Mouse (Mus musculus) kidney, adult 8-10 months (tissue): ENCODE measurements around the gene Ddx55.
"Not testable (repeated sequence)": the region's sequence is repeated elsewhere in the genome, so short reads cannot be mapped to it uniquely, and the experiment has no call there.

ENCODE experiments used
- DNase-seq, 2 experiments: peaks; one replicate each; pipeline ENCODE4 v3.0.0; 2022

The Ddx55 gene

GRCm38 (mm10) chr5:124539905-124540304 lies 12.8 kb upstream of the Ddx55 start:
- no peak for DNase-seq

DNA sequence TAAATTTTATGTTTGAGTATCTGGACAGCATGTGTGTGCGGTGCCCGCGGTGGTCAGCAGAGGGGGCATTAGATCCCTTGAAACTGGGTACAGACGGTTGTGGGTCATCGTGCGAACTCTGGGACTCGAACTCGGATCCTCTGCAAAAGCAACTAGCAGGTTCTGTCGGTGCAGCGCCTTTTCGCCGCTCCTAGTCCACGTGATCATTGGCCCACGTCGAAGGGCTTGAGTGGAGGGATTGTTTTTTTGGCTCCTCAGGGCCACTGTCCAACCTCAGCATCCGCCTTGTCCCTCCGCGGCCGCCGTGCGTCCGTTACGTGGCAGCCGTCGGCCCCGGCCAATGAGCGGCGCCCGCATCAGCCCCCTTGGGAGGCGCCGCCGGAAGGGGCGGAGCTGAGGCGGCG lies 12.3 kb upstream of the Ddx55 start, which contains the start of gene Tmed2:
TSS of gene Tmed2 (plus strand) at position 313 of the 404 bp plus-strand sequence.
- peak; percentile 97 for DNase-seq

GRCm38 (mm10) chr5:124540905-124541601 lies 11.6 kb upstream of the Ddx55 start:
- DNase-seq, result peak; percentile 73 to 75

- DNase-seq, result no peak
Measured at GRCm38 (mm10) chr5:124541602-124541973, 11.1 kb upstream of the Ddx55 start.

DNA sequence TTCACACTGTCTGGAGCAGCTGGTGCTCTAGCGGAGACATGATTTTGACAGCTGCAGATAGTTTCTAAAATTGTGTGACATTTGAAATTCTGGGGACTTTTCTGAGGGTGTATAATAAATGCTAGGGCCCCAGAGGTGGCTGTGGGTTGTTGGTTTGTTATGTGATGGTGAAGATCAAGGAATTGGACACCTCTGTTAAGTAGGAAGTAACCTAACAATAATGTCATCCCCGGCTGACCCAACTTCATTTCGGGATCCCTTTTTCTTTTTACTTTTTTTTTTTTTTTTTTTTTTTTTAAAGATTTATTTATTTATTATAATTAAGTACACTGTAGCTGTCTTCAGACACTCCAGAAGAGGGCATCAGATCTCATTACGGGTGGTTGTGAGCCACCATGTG lies 1.9 kb upstream of the Ddx55 start:
- DNase-seq, result not testable (repeated sequence)

GRCm38 (mm10) chr5:124551349-124552093 lies 1.1 kb upstream of the Ddx55 start:
- not testable (repeated sequence) for DNase-seq

- no peak for DNase-seq
Measured at GRCm38 (mm10) chr5:124552094-124552472, 581 bp upstream of the Ddx55 start.

- no peak for DNase-seq
Measured at GRCm38 (mm10) chr5:124553607-124554006, 943 bp downstream of the Ddx55 start.

DNA sequence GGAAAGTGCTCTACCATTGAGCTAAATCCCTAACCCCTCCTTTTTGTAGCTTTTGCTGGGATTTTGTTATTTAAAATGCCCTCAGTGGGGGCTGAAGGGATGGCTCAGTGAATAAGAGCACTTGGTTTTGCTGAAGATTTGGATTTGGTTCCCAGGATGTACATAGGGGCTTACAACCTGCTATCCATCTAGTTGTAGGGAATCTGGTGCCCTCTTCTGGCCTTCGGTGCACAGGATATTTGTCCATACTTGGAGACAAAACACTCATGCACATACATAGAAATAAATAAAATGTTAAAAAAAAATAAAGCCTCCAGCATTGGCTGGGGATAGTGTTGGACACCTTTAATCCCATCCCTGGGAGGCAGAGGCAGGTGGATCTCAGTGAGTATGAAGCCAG lies 2.5 kb downstream of the Ddx55 start:
- DNase-seq, result peak in 1 of 2 experiments; percentile 27

- DNase-seq, result no peak
Measured at GRCm38 (mm10) chr5:124571068-124571467, 18.4 kb downstream of the Ddx55 start.

- no peak for DNase-seq
Measured at GRCm38 (mm10) chr5:124575467-124575866, 22.8 kb downstream of the Ddx55 start.

DNA sequence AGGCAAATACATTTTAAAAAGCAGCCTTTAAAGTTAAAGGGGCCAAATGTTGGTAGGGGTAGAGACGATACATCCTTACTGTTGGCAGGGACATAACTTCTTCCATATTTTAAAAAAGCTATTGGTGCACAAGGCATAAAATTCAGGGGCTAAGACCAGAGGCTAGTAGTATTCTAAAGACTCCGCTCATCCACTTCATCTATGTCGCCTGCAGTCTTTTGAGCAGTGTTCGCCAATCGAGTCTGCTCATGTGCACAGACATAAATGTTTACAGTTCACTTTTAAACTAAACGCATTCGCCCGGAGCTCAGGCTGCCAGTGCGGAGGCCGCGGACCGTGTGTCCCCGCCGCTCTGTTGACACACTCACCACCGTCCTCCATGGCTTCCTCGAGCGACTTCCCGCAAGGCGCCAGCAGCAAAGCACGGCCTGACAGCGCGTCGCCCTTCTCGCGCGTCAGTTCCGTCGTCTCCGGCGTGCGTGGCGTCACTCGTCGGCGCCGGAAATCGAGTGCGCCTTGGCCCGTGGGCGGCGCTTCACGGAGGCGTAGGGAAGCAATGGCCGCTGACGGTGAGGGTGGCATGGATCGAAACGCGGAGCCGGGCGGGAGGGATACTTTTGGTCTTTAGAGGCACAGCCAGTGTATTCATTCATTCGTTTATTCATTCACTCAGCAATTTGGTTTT lies 26.1 kb downstream of the Ddx55 start, which contains the start of the genes Eif2b1 and Gtf2h3:
TSS of gene Eif2b1 (minus strand) at position 499 of the 685 bp plus-strand sequence.
TSS of gene Gtf2h3 (plus strand) at position 508 of the 685 bp plus-strand sequence.
- DNase-seq, result peak; percentile 85 to 91

DNA sequence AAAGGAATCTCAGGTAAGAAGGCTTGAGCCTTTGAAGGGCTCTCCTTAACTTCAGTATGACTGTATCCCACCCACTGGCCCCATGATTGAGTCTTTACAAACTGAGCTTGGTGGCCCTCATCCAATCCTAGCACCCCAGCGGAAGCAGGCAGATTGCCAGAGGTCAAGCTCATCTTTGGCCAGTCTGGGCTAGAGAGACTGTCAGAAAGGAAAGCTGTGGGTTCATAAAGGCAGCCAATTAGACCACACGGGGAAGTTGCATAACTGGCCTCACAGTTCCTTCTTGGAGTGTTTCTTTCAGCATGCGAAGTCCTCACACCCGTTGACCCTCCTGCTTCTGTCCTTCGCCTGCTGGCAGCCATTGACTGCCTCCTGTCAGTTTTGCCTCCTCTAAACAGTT lies 29.9 kb downstream of the Ddx55 start:
- DNase-seq, result peak in 1 of 2 experiments; percentile 8

DNA sequence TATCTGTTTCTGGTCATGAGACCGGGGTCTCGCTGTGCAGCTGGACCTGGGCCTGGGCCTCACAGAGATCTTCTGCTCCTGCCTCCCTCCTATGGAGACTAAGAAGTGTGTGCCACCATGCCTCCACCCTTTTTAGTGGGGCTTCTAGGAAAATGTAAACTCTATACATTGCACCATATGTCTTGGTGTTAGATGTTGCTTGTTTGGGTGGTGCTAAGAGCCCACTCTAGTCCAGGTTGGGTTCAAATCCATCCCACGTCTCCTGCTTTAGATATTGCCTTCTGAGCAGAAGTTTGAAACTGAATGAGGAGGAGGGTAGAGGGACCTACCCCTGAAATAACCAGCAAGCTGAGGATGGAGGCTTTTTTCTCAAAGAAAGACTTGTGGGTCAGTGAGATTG lies 40.1 kb downstream of the Ddx55 start:
- no peak for DNase-seq

DNA sequence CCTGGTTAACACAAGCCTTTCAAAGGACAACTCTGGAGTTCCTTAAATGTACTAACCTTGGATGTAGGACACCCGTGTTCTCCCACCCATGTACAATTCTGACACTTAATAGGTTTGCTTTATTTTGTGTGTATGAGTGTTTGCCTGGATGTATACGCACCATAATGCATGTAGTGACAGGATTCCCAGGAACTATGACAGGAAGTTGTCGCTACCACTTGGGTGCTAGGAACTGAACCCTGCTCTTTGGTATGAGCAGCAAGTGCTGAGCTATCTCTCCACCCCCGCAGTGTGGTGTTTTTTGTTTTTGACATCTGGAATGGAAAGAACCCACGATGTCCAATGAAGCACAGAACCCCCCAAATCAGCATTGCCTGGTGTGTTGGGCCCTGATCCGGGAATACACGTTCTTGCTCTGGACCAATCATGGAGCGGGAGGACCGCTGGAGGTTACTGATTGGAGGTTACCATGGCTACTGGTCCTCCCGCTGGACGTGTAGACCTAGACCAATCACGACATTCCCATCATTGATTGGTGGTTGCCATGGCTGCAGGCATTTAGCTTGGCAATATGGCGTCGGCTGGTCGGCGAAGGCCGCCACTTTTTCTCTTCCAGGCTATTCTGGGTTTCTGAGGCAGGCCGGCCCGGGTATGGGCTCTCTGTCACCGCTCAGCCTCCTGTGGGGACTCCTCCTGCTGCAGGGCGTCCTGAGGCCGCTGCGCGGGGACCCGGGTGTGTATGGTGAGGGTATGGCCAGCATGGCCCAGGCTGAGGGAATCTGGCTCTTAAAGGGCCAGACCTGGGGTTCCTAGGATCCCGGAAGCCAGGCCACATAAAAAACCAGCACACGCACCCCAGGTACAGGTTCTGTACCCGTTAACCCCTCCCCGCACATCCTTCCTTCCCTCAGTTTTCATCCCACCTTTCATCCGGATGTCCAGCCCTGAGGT lies 45.8 kb downstream of the Ddx55 start:
- DNase-seq, result peak; percentile 95 to 98

GRCm38 (mm10) chr5:124599726-124600125 lies 47.1 kb downstream of the Ddx55 start:
- DNase-seq, result not testable (repeated sequence)

- DNase-seq, result peak in 1 of 2 experiments; percentile 72
Measured at GRCm38 (mm10) chr5:124602349-124602748, 49.7 kb downstream of the Ddx55 start.

- DNase-seq, result no peak
Measured at GRCm38 (mm10) chr5:124604296-124604695, 51.6 kb downstream of the Ddx55 start.

DNA sequence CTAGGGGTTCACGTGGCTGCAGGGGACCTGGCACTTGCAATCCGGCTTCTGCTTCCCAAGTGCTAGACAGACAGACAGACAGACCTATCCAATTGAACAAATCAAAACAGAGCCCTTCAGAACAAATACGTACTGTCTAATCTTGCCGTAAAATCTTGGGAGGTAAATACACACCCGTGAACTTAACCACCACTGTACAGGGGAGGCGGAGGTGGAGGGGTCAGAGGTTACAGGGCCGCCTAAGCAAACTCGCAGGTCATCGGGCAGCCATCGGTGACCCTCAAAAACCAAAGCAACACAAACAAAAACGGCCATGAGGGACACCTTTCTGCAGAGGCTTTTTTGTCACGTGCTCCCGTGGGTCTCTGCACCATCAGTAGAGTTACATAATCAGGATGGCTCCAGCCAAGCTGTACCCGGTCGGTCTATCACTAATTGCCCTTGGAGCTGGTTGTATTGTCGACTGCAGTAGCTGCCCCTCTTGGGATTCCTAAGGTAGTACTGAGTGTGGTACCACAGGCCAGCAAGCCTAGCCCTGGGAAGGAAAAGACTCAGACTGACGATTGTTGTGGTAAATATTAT lies 52.5 kb downstream of the Ddx55 start:
- no peak for DNase-seq

GRCm38 (mm10) chr5:124610965-124611364 lies 58.3 kb downstream of the Ddx55 start:
- no peak for DNase-seq

- peak in 1 of 2 experiments; percentile 7 for DNase-seq
Measured at GRCm38 (mm10) chr5:124614709-124615108, 62.0 kb downstream of the Ddx55 start.

DNA sequence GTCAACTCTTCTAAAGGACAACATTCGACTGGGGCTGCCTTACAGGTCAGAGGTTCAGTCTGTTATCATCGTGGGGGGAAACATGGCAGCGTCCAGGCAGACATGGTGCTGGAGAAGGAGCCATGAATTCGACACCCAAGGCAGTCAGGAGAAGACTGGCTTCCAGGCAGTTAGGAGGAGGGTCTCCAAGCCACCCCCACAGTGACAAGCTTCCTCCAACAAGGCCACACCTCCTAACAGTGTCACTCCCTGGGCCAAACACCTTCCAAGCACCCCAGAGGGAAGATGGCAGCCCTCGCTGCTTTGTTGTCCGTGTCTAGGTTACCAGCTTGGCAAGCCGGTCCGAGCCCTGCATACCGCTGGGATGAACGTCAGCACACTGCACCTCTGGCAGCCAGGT lies 66.0 kb downstream of the Ddx55 start:
- no peak for DNase-seq
